Mouse (Mus musculus) adrenal gland, adult 18-20 months (tissue): ENCODE data around the gene Ciao2b. TPM values are rescaled to one million over a fixed set of nuclear protein-coding genes. Genes with fewer than 3 reads are reported as not detected.
"Not testable (repeated sequence)": the region's sequence is repeated elsewhere in the genome, so short reads cannot be mapped to it uniquely, and the experiment has no call there.

Experiments
- DNase-seq, 2 experiments: peaks; one replicate each; pipeline ENCODE4 v3.0.0; 2021 to 2022; ENCODE audit warnings: low spot score in 2 of 2
- long read RNA-seq, 2 experiments: library from polyadenylated mRNA; stranded (forward); transcript quantifications; one replicate each; pipeline ENCODE4 v2.0.0; 2021
- total RNA-seq, 2 experiments: library from RNA; stranded (reverse); gene quantifications; 1 replicate in 1 of 2; 2 replicates in 1 of 2; pipeline ENCODE4 v1.2.3; 2021

Gene Ciao2b
- total RNA-seq = 10 to 100 TPM; 40.7 to 50.0 TPM
- long read RNA-seq, experiment 1, transcript Ciao2b-203 (5 exons, 918 nt) = major isoform, 11 of 13 reads
- long read RNA-seq, experiment 1, partial matches to known transcripts = 0 of 13 reads
- long read RNA-seq, experiment 1, other reads (novel, unspliced or antisense) = 0 of 13 reads
- long read RNA-seq, experiment 2, transcript Ciao2b-203 (5 exons, 918 nt) = major isoform, 54 of 56 reads
- long read RNA-seq, experiment 2, partial matches to known transcripts = 1 of 56 reads
- long read RNA-seq, experiment 2, other reads (novel, unspliced or antisense) = 1 of 56 reads

GRCm38 (mm10) chr8:104641426-104642323 is at the start of gene Ciao2b:
TSS of gene Ciao2b (minus strand) at chr8:104641965.
- peak; percentile 87 to 88 for DNase-seq

GRCm38 (mm10) chr8:104688433-104688832 is 46.7 kb upstream of the Ciao2b start:
- DNase-seq = no peak

- DNase-seq = no peak
These were observed 13.8 kb upstream of the Ciao2b start for GRCm38 (mm10) chr8:104655614-104656013.

- DNase-seq = peak in 1 of 2 experiments; percentile 60
These were observed 13.2 kb upstream of the Ciao2b start for GRCm38 (mm10) chr8:104654984-104655383.

GRCm38 (mm10) chr8:104644187-104644586 is 2.4 kb upstream of the Ciao2b start:
- DNase-seq = not testable (repeated sequence)

GRCm38 (mm10) chr8:104642324-104642654 is 524 bp upstream of the Ciao2b start:
- DNase-seq = no peak

GRCm38 (mm10) chr8:104640831-104641370 is 864 bp downstream of the Ciao2b start:
- no peak for DNase-seq

GRCm38 (mm10) chr8:104640241-104640640 is 1.5 kb downstream of the Ciao2b start:
- DNase-seq = no peak

- no peak for DNase-seq
These were observed 3.8 kb downstream of the Ciao2b start for GRCm38 (mm10) chr8:104638010-104638409.

- no peak for DNase-seq
These were observed 6.6 kb downstream of the Ciao2b start for GRCm38 (mm10) chr8:104635004-104635710.

GRCm38 (mm10) chr8:104633156-104633744 is 8.5 kb downstream of the Ciao2b start:
- DNase-seq = peak in 1 of 2 experiments; percentile 25

- peak; percentile 1 to 16 for DNase-seq
These were observed 9.3 kb downstream of the Ciao2b start for GRCm38 (mm10) chr8:104632486-104632885.

- no peak for DNase-seq
These were observed 9.8 kb downstream of the Ciao2b start for GRCm38 (mm10) chr8:104631975-104632374.

GRCm38 (mm10) chr8:104630981-104631663 is 10.6 kb downstream of the Ciao2b start, which contains the start of gene Rrad:
TSS of gene Rrad (minus strand) at chr8:104631327.
- peak in 1 of 2 experiments; percentile 45 for DNase-seq

- peak in 1 of 2 experiments; percentile 35 for DNase-seq
These were observed 11.2 kb downstream of the Ciao2b start for GRCm38 (mm10) chr8:104630574-104630973.

GRCm38 (mm10) chr8:104630111-104630479 is 11.7 kb downstream of the Ciao2b start:
- DNase-seq = no peak

- peak in 1 of 2 experiments; percentile 39 for DNase-seq
These were observed 12.3 kb downstream of the Ciao2b start for GRCm38 (mm10) chr8:104629306-104630110.

- peak in 1 of 2 experiments; percentile 20 for DNase-seq
These were observed 13.4 kb downstream of the Ciao2b start for GRCm38 (mm10) chr8:104628402-104628801.

GRCm38 (mm10) chr8:104627065-104627740 is 14.6 kb downstream of the Ciao2b start:
- DNase-seq = peak in 1 of 2 experiments; percentile 13
